Mouse (Mus musculus): ENCODE measurements around the gene Fzd5. TPM values are rescaled to one million over a fixed set of nuclear protein-coding genes. Genes with fewer than 3 reads are reported as not detected.

Gene Fzd5
- polyA plus RNA-seq, 1 experiment: 7.6 TPM

DNA sequence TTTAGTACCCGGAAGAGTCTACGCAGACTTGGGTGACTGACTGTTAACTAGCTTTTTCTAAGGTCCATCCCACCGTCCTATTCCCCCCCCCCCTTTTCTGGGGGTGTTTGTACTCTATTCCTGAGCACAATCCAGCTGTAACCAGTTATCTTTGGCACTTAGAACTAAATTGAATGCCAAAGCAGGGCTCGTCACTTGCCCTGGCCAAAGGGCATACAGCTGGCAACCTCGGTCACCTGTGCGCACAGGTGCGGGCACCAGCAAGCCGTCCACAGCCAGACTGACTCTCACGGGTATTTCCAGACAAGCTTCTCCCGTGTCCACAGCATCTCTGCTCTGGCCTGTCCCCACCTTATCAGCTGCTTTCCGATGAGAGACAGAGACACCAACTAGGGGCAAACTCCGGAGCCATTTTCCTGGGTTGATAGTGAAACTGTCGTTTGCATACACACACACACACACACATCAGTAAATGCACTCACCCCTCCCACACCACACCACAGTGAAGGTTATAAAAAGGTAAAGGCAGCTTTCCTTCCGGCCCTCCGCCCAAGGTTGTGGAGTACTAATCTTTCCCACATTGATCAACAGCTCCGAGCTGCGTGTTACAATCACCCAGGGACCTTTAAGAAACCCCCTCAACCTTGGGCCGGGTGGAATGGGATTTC lies 5.3 kb upstream of the Fzd5 start:
- Histone ChIP-seq H3K27me3 (ENCODE audit: control insufficient read depth, insufficient read depth, low read length) (no peaks in the 10 kb centered on the region), H3K27ac (ENCODE audit: insufficient read depth, low read length) (no peak overlapping the region), H3K36me3 (ENCODE audit: control insufficient read depth, insufficient read depth, low read length) (no peaks in the 10 kb centered on the region), H3K4me1 (ENCODE audit: control insufficient read depth, insufficient read depth, insufficient read length) (no peaks in the 10 kb centered on the region), H3K4me3 (ENCODE audit: extremely low read depth, insufficient read depth, insufficient read length) (no peak overlapping the region)
- 92% methylated on average over 18 of the region's 18 CpGs for WGBS
- DNase-seq (ENCODE audit: low read depth in 1 of 2, low spot score in 2 of 2): no peak
- TF ChIP-seq POLR2A (IDR thresholded peaks at IDR 0.05; ENCODE audit: low read depth, low read length) (no peak), CTCF (IDR thresholded peaks at IDR 0.05; ENCODE audit: extremely low read depth, insufficient read depth, insufficient read length, insufficient replicate concordance) (no peak)

DNA sequence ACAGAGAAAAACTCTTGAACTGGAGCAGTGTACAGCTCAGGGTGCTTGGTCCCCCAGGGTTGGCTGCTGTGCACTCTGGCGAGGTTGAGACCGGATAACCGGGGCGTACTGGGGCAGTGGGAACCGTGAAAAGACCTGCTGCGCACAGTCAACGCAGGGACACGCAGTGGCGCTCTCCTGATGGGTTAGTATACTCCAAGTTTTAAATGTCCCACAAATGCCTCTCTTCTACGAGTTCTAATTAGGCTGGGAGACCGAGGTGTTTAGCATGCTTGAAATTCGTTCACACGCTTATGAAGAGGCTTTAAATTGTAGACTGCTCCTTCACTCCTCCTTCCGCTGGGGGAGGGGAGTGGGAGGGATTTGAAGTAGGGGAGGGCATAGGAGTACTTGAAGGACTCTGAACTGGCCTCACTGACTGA lies 1.1 kb upstream of the Fzd5 start:
- TF ChIP-seq POLR2A (IDR thresholded peaks at IDR 0.05; ENCODE audit: low read depth, low read length) (no peak), CTCF (IDR thresholded peaks at IDR 0.05; ENCODE audit: extremely low read depth, insufficient read depth, insufficient read length, insufficient replicate concordance) (no peak)
- peak overlapping the region; percentile 45; the same call in 1 of the 2 replicates for H3K4me3 ChIP-seq (ENCODE audit: extremely low read depth, insufficient read depth, insufficient read length)
- under 1% methylated on average over 14 of the region's 14 CpGs for WGBS
- H3K36me3 ChIP-seq (ENCODE audit: control insufficient read depth, insufficient read depth, low read length): no peaks in the 10 kb centered on the region
- peak in 1 of 2 experiments; percentile 19 for DNase-seq (ENCODE audit: low read depth in 1 of 2, low spot score in 2 of 2)
- no peaks in the 10 kb centered on the region for H3K27me3 ChIP-seq (ENCODE audit: control insufficient read depth, insufficient read depth, low read length)
- peaks cover 14% of the 10 kb centered on the region for H3K4me1 ChIP-seq (ENCODE audit: control insufficient read depth, insufficient read depth, insufficient read length)
- 0 out of 2 replicates have a peak overlapping the region, but pooled peaks have one; percentile 4 for H3K27ac ChIP-seq (ENCODE audit: insufficient read depth, low read length)

DNA sequence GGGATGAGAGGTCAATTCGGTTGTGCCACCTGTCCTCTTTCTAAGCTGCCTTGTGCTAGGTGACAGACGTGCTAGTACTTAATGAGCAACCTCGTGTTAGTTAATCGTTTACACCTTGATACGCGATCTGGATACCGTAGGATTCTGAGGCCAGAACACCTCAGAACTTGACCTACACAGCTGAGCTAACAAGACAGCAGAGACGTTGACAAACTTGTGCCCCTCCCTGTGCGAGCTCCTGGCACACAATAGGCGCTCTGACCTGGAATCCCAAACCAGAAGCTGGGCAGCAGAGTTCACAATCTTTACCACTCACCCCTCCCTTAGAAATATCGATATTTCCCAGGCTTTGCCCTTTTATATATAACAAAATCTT lies 617 bp upstream of the Fzd5 start:
- H3K27ac ChIP-seq (ENCODE audit: insufficient read depth, low read length): no peak overlapping the region
- TF ChIP-seq CTCF (IDR thresholded peaks at IDR 0.05; ENCODE audit: extremely low read depth, insufficient read depth, insufficient read length, insufficient replicate concordance) (no peak), POLR2A (IDR thresholded peaks at IDR 0.05; ENCODE audit: low read depth, low read length) (no peak)
- H3K36me3 ChIP-seq (ENCODE audit: control insufficient read depth, insufficient read depth, low read length): no peaks in the 10 kb centered on the region
- no peak for DNase-seq (ENCODE audit: low read depth in 1 of 2, low spot score in 2 of 2)
- H3K4me3 ChIP-seq (ENCODE audit: extremely low read depth, insufficient read depth, insufficient read length): peak overlapping the region; percentile 59
- under 1% methylated on average over 11 of the region's 11 CpGs for WGBS
- no peaks in the 10 kb centered on the region for H3K27me3 ChIP-seq (ENCODE audit: control insufficient read depth, insufficient read depth, low read length)
- peaks cover 14% of the 10 kb centered on the region for H3K4me1 ChIP-seq (ENCODE audit: control insufficient read depth, insufficient read depth, insufficient read length)

DNA sequence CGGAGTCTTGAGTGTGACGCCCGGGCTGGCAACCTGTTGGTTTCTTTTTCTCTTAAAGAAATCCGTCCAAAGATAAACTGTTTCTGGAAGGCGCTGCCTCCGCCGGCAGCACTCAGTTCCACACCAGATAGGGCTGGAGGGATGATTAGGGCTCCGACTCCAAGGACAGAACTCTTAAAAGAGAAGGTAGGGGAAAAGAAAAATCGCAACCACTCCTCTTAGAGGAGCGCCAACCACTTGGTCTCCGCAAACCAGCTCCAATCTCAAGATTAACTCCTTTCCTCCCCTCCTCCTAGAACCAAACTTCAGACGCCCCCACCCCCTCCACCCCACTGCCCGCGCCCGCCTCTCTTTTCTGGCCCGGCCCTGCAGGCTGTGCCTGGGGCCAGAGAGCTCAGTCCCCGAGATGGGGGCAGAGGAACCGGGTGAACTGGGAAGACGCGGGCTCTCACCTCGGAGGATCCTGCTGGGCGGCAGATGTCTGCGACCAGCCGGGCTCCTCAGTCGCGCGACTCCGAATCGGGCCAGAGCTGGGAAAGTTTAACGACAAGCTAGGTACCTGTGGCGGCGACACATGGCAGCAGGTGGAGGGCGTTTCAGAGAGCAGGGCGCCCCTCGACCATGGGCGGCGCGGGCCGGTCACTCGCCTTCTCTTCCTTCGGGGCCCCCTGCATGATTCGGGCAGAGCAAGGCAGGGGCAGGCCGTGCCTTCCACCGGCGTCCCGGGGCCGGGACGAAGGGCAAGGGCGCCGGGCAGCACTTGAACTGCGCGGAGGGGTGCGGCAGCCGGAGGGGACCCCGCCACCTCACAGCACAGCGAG lies 660 bp downstream of the Fzd5 start:
- no peak for DNase-seq (ENCODE audit: low read depth in 1 of 2, low spot score in 2 of 2)
- Histone ChIP-seq H3K27me3 (ENCODE audit: control insufficient read depth, insufficient read depth, low read length) (no peaks in the 10 kb centered on the region), H3K36me3 (ENCODE audit: control insufficient read depth, insufficient read depth, low read length) (no peaks in the 10 kb centered on the region), H3K4me1 (ENCODE audit: control insufficient read depth, insufficient read depth, insufficient read length) (peaks cover 14% of the 10 kb centered on the region), H3K27ac (ENCODE audit: insufficient read depth, low read length) (peak overlapping the region; percentile 51; the same call in 1 of the 2 replicates), H3K4me3 (ENCODE audit: extremely low read depth, insufficient read depth, insufficient read length) (peak overlapping the region; percentile 89)
- under 1% methylated on average over 55 of the region's 56 CpGs for WGBS
- TF ChIP-seq CTCF (IDR thresholded peaks at IDR 0.05; ENCODE audit: extremely low read depth, insufficient read depth, insufficient read length, insufficient replicate concordance): no peak
- no peak for TF ChIP-seq POLR2A (IDR thresholded peaks at IDR 0.05; ENCODE audit: low read depth, low read length)

DNA sequence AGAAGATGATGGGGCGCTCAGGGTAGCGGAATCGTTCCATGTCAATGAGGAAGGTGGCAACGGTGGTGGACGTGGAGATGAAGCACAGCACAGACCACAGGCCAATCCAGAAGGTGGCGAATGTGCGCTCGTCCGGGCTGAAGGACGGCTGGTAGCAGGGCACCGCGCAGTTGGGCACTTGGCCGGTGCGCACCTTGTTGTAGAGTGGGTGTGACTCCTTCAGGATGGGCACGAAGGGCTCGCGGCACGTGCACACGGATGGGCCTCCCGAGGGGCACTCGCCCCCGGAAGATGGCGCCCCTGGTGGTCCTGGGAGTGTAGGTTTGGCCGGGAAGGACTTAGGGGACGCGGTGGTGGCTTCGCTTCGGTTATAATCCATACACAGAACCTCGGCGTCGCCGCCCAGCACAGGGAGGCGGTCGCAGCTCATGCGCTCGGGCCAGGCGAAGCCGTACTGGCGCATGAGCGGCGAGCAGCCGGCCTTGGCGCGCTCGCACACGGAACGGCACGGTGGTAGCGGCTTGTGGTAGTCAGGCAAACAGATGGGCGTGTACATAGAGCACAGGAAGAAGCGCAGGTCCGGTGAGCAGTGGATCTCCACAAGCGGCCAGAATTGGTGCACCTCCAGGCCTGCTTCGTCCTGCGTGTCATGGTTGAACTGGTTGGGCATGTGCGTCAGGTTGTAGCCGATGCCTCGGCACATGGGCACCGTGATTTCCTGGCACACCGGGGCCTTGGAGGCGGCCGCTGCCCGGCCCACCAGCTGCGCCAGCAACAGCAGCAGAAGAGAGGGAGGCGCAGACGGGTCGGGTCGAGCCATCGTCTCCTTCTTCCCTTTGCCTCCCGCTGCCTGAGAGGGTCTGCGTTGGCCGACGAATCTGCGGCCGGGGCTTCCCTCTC lies 1.5 kb downstream of the Fzd5 start:
- H3K36me3 ChIP-seq (ENCODE audit: control insufficient read depth, insufficient read depth, low read length): no peaks in the 10 kb centered on the region
- H3K4me1 ChIP-seq (ENCODE audit: control insufficient read depth, insufficient read depth, insufficient read length): peaks cover 14% of the 10 kb centered on the region
- peak overlapping the region; percentile 89 for H3K4me3 ChIP-seq (ENCODE audit: extremely low read depth, insufficient read depth, insufficient read length)
- TF ChIP-seq POLR2A (IDR thresholded peaks at IDR 0.05; ENCODE audit: low read depth, low read length) (no peak), CTCF (IDR thresholded peaks at IDR 0.05; ENCODE audit: extremely low read depth, insufficient read depth, insufficient read length, insufficient replicate concordance) (no peak)
- H3K27ac ChIP-seq (ENCODE audit: insufficient read depth, low read length): no peak overlapping the region
- peak in 1 of 2 experiments; percentile 27 for DNase-seq (ENCODE audit: low read depth in 1 of 2, low spot score in 2 of 2)
- WGBS: 13% methylated on average over 75 of the region's 75 CpGs
- no peaks in the 10 kb centered on the region for H3K27me3 ChIP-seq (ENCODE audit: control insufficient read depth, insufficient read depth, low read length)

All from spleen, adult 2 months (tissue).